Mouse (Mus musculus) kidney, adult 2 months (tissue): ENCODE results near the gene Tshz2.

Experiments
- CTCF ChIP-seq: fragments of 200-500 bp; conservative IDR thresholded peaks from 2 replicates; pipeline ENCODE4 v1.5.1; 2011; ENCODE audit warnings: low read depth, mild to moderate bottlenecking, control low read depth, low read length, moderate library complexity, mixed read lengths; ENCODE audit not compliant: insufficient read depth, insufficient read length
- POLR2A ChIP-seq: fragments of 200-500 bp; IDR thresholded peaks from one replicate; pipeline ENCODE4 v1.6.1; 2011; ENCODE audit warnings: low read depth, low read length, control low read depth

GRCm38 (mm10) chr2:169805545-169805944, 172.7 kb downstream of the Tshz2 start:
- TF ChIP-seq CTCF: no peak
- TF ChIP-seq POLR2A: no peak
